Mouse (Mus musculus): ENCODE data around the gene Wtap.
"Not testable (repeated sequence)": the region's sequence is repeated elsewhere in the genome, so short reads cannot be mapped to it uniquely, and the experiment has no call there.

DNA sequence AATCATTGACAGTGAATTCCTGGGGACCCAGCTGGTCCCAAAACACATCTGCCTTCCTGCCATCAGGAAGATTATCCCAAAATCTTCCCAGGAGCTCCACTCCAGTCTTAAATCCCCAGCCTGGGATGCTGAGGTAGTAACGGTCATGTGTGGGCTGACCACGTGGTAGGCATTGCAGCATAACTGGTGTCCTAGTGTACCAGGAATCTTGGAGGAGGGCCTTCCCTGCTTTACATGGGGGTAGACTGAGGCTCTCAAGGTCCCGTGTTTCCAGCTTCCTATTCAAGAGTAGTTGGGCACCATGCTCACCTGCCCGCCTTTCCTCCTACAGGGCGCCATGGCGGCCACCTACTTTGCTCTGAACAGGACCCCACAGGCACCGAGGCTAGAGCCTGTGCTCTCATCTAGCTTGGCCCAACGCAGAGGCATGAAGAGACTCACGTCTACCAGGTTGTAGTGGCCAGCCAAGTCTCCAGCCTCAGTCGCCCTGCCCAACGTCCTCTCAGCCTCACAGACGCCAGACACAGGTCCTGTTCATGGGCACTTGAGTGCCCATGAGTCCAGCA, 42.7 kb upstream of the Wtap start:
- TF ChIP-seq CTCF (IDR thresholded peaks at IDR 0.05; ENCODE audit: extremely low read depth, insufficient read length, insufficient replicate concordance, low read depth, low read length); POLR2A (IDR thresholded peaks at IDR 0.05; ENCODE audit: low read depth, low read length): not testable (repeated sequence)

Data from small intestine, adult 2 months (tissue).